Mouse (Mus musculus) kidney, adult 11 months (tissue): ENCODE measurements around the gene Trim14.

ENCODE experiments used
- DNase-seq: peaks from one replicate; pipeline ENCODE4 v3.0.0; 2022

Trim14 gene

GRCm38 (mm10) chr4:46560069-46560705 lies 24.2 kb upstream of the Trim14 start:
- no peak for DNase-seq

DNA sequence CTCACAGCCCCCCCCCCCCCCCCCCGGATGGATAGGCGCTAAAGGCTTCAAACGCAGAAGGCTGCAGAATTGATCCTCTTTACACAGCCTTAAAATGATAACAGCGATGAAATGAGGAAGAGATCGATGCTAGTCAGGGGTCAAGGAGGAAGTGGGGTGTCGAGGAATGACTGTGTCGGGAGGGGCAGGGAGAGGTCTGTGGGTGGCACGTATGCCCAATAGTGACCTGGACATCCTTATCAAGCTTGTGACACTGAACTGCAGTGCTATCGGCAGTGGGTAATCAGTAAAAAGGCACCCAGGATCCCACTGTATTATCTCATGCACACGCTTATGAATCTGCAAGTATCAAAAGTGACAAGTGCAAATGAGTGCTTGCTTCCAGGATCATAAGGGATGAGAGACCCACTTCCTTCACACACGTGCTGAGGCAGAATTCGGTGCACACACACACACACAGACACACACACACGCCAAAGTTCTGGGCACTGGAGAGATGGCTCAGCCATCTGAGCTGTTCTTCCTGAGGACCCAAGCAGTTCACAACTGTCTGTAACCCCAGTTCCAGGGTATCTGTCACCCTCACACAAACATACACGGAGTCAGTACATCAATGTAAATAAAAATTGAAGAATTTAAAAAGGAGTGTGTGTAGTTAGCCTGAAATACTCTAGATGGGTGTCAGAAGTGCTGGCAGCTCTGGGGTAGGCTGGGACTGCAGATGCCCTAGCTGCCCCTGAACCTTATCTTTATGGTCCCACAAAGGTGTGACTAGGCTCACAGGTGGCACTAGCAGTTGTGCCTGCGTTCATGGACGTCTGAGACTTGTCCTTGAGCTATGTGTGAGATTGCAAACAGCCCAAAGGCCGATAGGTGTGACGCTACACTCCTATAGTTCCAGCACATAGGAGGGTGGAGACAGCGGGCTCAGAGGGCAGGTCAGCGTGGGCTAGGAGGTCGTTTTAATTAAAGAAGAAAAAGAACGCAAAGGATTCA lies 23.0 kb upstream of the Trim14 start:
- no peak for DNase-seq

DNA sequence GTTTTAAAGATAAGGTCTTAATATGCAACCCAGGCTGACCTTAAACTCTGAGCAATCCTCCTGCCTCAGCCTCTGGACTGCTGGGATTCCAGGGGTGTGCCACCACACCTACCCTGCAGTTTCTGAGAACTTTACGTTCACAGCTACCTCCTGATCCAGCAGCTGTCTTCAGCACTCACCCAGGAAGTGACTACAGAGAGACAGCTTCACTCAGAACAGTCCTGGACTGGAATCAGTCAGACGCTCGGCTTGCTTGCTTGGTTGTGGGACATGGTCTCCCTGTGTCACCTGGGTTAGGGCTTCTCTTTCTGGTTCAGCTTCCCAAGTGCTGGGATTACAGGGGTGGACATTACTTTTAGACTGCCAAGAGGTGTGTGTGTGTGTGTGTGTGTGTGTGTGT lies 21.0 kb upstream of the Trim14 start:
- no peak for DNase-seq

DNA sequence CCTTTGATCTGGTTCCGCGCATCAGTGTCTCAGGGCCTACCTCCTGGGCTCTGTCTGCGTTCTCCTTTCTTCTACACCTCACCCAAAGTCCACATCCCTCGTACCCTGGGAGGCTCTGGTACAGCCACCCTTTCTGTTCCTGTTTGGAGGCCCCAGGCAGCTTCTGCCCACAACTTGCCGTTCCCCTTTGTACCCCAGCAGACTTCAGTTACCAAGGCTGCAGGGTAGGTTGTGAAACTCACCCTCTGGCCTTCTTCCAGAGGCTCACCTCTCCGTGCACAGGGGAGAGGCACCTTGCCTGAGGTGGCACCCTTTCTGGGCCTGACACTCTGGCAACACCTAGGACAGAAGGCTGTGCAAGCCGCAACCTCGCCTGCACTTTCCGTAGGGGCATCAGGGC lies 19.8 kb upstream of the Trim14 start:
- no peak for DNase-seq

DNA sequence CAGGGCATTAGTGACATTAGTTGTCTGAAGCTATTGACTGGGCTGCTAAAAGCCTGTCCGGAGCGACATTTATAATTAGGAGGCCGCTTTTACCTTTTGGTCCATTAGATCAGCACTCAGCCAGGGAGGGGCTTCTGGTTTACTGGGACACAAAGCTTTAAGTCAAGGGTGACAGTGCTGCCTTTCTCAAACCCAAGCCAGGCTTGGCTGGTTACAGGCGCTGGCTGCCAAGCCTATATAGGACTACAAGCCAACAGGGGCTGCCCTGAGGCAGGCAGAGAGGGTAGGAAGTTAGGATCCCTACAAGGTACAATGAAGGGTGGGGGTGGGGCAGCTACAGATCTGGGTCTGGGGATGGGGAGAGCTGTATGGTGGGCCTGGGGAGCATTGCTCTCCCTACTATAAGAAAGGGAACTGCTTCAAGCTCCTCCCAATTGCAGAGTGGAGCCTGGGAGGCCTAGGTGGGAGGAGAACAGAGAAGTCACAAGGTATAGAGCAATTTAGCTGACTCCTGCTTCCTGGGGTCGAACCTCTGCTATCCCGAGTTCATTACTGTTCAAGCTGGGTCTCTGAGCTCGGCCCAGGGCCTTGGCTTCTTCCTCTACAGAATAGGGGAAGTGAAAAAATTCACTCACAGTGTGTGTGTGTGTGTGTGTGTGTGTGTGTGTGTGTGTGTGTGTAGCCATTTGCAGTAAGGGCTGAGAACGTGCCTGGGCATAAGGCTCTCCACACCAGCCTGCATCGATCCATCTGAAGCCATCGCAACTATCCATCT lies 18.5 kb upstream of the Trim14 start:
- DNase-seq, result no peak

DNA sequence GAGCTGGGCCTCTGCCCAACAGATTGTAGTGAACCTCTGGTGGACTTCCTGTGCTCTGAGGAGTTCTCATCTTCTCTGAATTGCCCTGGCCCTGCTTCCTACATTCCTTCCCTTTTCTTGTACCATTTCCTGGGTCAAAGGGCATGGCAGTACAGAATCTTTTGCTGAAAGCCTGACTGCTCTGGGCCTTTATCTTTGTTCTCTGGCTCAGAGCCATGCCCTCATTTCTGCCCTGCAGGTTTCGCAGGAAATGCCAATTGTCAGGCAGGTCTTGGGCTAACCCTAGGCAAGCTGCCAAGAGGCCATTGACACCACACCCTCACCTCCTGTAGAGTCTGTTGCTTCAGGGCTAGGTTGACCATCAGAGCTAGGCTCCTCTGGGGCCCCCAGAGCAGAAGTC lies 17.9 kb upstream of the Trim14 start:
- DNase-seq, result peak; percentile 61

- DNase-seq, result no peak
These were observed 14.5 kb upstream of the Trim14 start for GRCm38 (mm10) chr4:46550406-46550805.

DNA sequence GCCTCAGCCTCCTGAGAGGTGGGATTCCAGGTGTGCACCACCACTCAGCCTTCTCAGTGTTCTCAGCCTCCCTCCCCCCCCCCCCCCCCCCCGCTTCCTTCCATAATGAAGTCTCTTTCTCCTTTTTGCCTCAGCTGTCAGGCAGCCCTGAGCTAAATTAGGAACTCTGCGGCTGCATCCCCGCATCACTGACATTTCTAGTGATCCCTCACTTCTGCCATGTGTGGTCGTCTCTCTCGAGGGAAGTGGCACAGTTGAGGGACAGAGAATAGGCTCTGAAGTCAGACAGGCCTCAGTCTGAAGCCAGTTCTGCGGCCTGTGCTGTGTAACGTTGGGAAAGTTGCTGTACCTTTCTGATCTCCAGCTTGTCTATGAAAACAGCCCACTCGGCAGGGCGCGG lies 14.0 kb upstream of the Trim14 start:
- no peak for DNase-seq

DNA sequence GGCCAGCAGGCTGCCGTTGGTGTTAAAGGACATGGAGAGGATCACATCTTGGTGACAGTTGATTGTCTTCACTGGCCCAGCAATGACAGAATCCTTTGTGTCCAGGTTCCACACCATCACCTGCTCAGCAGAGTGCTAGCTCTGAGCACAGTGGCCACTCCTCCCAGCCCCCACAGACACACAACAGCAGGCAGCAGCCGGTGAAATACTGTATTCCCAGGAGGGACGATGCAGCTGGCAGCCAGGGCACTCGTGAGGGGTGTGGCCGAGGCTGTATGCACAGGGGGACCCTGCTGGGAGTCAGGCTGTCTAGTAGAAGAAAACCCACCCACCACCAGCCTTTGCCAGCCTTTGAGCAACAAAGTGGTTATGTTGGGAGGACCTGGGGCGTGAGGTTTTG lies 10.8 kb upstream of the Trim14 start:
- DNase-seq, result no peak

DNA sequence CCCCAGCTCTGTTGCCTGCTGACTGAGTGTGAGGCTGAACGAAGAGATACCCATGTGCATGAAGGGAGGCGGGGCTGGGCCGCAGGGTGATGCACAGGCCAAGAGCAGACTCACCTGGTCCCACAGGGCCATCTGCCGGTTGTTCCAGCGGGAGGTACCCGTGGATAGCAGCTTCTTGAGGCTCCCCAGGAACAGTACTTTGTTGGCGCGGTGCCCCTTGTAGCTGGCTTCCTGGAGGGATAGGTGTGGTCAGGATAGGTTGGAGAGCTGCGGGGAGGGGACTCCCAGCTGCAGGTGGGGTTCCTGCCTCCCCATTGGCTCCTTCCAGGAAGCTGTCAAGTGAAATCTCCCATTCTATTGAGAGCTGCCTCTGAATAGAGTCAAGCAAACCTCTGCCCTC lies 9.6 kb upstream of the Trim14 start:
- DNase-seq, result peak; percentile 18

GRCm38 (mm10) chr4:46544313-46544712 lies 8.4 kb upstream of the Trim14 start:
- no peak for DNase-seq

- DNase-seq, result no peak
These were observed 7.6 kb upstream of the Trim14 start for GRCm38 (mm10) chr4:46543366-46544050.

DNA sequence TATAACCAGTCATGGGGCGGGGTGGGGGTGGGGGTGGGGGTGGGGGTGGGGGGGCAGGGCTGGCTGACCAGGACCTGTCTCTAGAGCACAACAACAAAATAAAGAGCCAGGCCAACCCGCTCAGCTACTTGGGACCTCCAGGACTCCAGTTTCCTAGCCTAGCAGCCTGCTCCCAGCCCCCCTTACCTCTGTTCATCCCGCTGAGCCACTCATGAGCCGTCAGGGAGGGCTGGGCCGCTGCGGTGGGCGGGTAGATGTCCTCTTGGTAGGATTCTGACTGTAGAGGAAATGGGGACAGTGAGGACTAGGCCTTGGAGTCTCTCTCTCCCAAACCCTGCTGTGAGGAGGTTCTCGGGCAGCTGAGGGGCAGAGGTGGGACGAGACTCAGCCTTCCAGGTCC lies 5.8 kb upstream of the Trim14 start:
- no peak for DNase-seq

- no peak for DNase-seq
These were observed 3.2 kb upstream of the Trim14 start for GRCm38 (mm10) chr4:46539167-46539566.

DNA sequence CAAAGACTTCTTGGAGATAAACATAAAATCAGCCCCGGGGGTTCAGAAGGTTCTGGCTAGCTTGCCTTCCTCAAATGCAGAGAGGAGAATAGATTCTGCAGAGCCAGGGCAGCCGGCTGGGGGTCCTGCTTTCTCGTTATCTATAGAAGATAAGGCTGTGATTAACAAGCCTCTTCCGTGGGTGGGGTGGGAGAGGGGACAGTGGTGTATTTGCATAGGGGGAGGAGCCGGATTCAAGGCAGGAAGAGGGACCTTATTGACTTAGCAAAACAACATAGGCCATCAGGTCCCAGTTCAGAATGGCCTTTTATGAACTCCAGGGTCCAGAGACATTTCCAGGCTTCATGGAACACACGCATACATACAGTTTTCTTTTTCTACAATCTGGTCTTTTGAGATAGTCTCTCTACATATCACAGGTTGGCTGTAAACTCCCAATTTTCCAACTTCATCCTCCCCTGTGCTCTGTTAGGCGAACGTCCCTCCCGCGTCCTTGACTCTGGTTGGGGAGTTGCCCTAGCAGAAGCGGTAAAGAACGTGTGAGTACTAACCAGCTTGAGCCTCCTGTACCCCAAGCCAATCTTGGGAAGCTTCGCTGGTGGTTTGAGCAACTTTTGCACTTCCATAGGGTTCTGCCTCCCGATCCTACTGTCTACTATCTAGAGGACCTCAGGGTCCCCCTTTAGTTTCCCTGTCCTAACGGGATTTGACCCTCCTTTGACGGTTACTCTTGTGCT lies 679 bp downstream of the Trim14 start:
- no peak for DNase-seq

- no peak for DNase-seq
These were observed 1.8 kb downstream of the Trim14 start for GRCm38 (mm10) chr4:46533934-46534720.

- DNase-seq, result no peak
These were observed 3.0 kb downstream of the Trim14 start for GRCm38 (mm10) chr4:46532926-46533325.

GRCm38 (mm10) chr4:46532511-46532910 lies 3.4 kb downstream of the Trim14 start:
- no peak for DNase-seq

DNA sequence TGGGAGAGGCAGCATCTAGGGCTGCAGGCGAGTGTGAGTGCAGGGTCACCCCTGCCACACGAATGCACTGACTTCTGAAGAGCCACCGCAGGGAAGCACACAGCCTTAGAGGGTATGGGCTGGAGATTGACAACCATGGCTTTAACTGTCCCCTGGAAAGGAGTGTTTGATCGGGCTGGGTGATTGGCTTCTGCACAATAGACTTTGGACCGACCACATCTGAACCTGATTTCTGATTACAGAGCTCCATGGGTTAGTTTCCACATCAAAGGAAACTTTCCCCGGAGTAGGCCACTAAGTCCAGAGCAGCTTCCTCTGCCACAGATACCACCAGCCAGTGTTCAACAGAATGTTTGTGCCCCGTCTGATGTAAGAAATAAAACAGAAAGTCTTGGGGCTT lies 6.2 kb downstream of the Trim14 start:
- no peak for DNase-seq

DNA sequence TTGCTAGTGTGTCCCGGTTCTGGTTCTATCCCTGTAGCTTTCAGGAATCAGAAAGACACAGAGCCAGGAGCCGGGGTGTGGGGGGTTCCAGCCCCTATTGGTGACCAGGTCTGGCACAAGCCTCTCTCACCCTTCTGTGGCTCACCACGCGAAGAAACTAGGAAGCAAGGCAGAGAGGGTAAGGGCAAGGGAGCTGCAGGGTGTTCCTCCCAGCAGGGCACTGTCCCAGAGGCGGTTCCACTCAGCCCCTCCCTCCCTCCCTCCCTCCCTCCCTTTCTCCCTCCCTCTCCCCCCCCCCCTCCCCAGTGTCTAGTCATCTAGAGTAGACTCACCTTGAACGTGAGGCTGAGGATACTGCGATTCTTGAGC lies 8.4 kb downstream of the Trim14 start:
- peak; percentile 21 for DNase-seq

DNA sequence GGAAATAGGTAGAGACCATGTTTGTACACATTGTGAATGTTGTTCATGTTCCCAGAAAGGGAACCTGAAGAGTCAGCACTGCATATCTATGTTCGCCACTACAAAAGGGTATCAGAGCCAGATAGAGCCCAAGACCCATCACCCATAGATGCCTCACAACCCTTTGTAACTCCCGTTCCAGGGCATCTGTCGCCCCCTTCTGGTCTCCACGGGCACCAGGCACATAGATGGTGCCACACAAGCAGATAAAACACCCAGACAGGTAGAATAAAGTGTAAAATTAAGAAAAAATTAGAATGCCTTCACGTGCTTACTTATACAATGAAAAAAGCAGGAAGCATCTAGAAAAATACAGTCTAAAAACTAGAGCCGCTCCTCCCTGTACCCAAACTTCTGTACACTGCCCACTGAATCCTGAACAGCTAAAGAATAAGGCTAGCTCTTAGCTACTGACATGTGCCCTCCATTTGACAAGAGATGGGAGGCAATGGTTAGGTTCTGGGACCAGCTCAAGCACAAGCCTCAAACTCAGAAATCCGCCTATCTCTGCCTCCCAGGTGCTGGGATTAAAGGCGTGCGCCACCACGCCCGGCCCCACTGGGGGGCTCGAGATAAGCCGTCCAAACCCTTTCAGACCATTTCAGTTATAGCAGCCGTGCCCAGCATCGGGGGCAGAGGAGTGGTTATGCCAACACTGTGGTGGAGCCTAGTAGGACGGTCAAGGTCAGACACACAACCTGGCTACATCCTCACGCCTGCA lies 9.0 kb downstream of the Trim14 start:
- no peak for DNase-seq
